In the genomic region with DNA sequence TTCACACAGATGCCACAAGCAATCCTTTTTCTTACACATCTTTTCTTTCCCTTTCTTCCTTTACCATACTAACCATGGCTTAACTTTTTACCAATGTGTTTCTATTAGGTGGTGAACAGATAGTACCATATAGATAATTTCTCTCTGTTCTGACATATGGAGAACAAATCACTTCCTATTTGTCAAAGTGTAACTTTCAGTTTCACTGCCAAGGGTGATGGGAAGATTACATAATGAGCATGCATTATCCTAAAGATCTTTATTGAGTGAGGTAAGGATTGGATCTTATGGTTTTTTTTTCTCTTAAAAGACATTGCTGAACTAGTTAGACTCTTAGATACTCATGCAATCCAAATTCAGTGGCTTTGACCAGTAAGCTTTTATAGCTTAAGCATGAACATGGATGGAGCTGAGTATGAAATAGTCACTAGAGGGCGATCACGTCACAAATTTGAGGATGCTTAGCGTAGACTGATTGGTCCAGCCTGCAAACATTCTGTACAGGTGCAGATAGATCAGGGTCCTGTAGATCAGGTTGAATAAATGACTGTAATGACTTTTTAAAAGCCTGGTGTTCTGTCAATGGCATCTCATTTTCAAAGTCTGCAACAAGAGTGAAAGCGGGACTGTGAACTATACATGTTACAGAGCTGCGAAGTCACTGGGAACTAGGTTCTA, we compare ENCODE assay signal across 10 mouse cellular contexts.
DNase-seq lines count a peak whose midpoint lies in the region; ATAC-seq and TF ChIP-seq lines count a peak whose summit lies in the region.
"Had no signal": no experiment of that assay in that cellular context is flagged by ENCODE, and none has a peak within 500 bp of the region (broad histone marks: within the 10 kb centered on the region; RNA-seq: fewer than 3 reads in every experiment).

No protein-coding gene starts in this region.

- no peak for TF ChIP-seq POLR2A in limb, embryonic 14.5 days (IDR thresholded peaks at IDR 0.05; ENCODE audit: borderline replicate concordance, extremely low read depth, insufficient read depth, insufficient read length)

- H3K27ac ChIP-seq in forebrain, embryonic 16.5 days (ENCODE audit: low read length): no peak overlapping the region
- H3K27ac ChIP-seq in intestine, embryonic 15.5 days: no peak overlapping the region
- H3K27ac ChIP-seq in limb, embryonic 14.5 days (replicated peaks; ENCODE audit: low read depth, low read length): no peak overlapping the region
- H3K27ac ChIP-seq in neural tube, embryonic 14.5 days (ENCODE audit: low read depth, low read length): no peak overlapping the region
- H3K27ac ChIP-seq: embryonic facial prominence, embryonic 12.5 days; macrophage had no signal

- H3K36me3 ChIP-seq in forebrain, embryonic 16.5 days (ENCODE audit: control insufficient read depth, insufficient read depth): no peaks in the 10 kb centered on the region
- H3K36me3 ChIP-seq in intestine, embryonic 15.5 days: no peaks in the 10 kb centered on the region
- H3K36me3 ChIP-seq in limb, embryonic 14.5 days (ENCODE audit: control insufficient read depth, insufficient read depth, low read length): no peaks in the 10 kb centered on the region
- H3K36me3 ChIP-seq in neural tube, embryonic 14.5 days (ENCODE audit: control insufficient read depth, insufficient read depth, low read length): no peaks in the 10 kb centered on the region
- H3K36me3 ChIP-seq: embryonic facial prominence, embryonic 12.5 days had no signal

- no peaks in the 10 kb centered on the region for H3K9me3 ChIP-seq in forebrain, embryonic 16.5 days (ENCODE audit: control insufficient read depth, low read length)
- H3K9me3 ChIP-seq in intestine, embryonic 15.5 days: no peaks in the 10 kb centered on the region
- H3K9me3 ChIP-seq in limb, embryonic 14.5 days (ENCODE audit: control insufficient read depth, low read length): no peaks in the 10 kb centered on the region
- no peaks in the 10 kb centered on the region for H3K9me3 ChIP-seq in neural tube, embryonic 14.5 days (ENCODE audit: control insufficient read depth, low read length)
- H3K9me3 ChIP-seq: embryonic facial prominence, embryonic 12.5 days had no signal

- no peaks in the 10 kb centered on the region for H3K27me3 ChIP-seq in forebrain, embryonic 16.5 days (replicated peaks; ENCODE audit: control insufficient read depth, insufficient read depth, low read length)
- H3K27me3 ChIP-seq in intestine, embryonic 15.5 days (replicated peaks): no peaks in the 10 kb centered on the region
- no peaks in the 10 kb centered on the region for H3K27me3 ChIP-seq in limb, embryonic 14.5 days (ENCODE audit: control insufficient read depth, insufficient read depth, low read length)
- no peaks in the 10 kb centered on the region for H3K27me3 ChIP-seq in neural tube, embryonic 14.5 days (ENCODE audit: control insufficient read depth, insufficient read depth, low read length)
- H3K27me3 ChIP-seq: embryonic facial prominence, embryonic 12.5 days had no signal

- no peak overlapping the region for H3K9ac ChIP-seq in forebrain, embryonic 16.5 days (replicated peaks; ENCODE audit: low read depth, low read length)
- H3K9ac ChIP-seq in intestine, embryonic 15.5 days: no peak overlapping the region
- no peak overlapping the region for H3K9ac ChIP-seq in limb, embryonic 14.5 days (ENCODE audit: low read depth, low read length, severe bottlenecking)
- no peak overlapping the region for H3K9ac ChIP-seq in neural tube, embryonic 14.5 days (replicated peaks; ENCODE audit: low read depth, low read length)
- H3K9ac ChIP-seq: embryonic facial prominence, embryonic 12.5 days had no signal

- no peak overlapping the region for H3K4me2 ChIP-seq in forebrain, embryonic 16.5 days (ENCODE audit: low read length)
- H3K4me2 ChIP-seq in intestine, embryonic 15.5 days (replicated peaks): no peak overlapping the region
- no peak overlapping the region for H3K4me2 ChIP-seq in limb, embryonic 14.5 days (replicated peaks; ENCODE audit: low read depth, low read length, severe bottlenecking)
- no peak overlapping the region for H3K4me2 ChIP-seq in neural tube, embryonic 14.5 days (ENCODE audit: low read depth, low read length)
- H3K4me2 ChIP-seq: embryonic facial prominence, embryonic 12.5 days had no signal

- H3K4me1 ChIP-seq in forebrain, embryonic 16.5 days (replicated peaks; ENCODE audit: control insufficient read depth, insufficient read depth, low read length): no peaks in the 10 kb centered on the region; the same call in 1 of the 2 replicates
- no peaks in the 10 kb centered on the region for H3K4me1 ChIP-seq in intestine, embryonic 15.5 days (replicated peaks)
- no peaks in the 10 kb centered on the region for H3K4me1 ChIP-seq in limb, embryonic 14.5 days (ENCODE audit: control insufficient read depth, insufficient read depth, low read length)
- H3K4me1 ChIP-seq in neural tube, embryonic 14.5 days (ENCODE audit: control insufficient read depth, insufficient read depth, low read length): no peaks in the 10 kb centered on the region
- H3K4me1 ChIP-seq: embryonic facial prominence, embryonic 12.5 days had no signal

- peak; percentile 98 for ATAC-seq in forebrain, embryonic 16.5 days
- peak; percentile 86; the same call in 1 of the 2 replicates for ATAC-seq in intestine, embryonic 15.5 days
- ATAC-seq in limb, embryonic 14.5 days (ENCODE audit: low FRiP score, low read depth): peak; percentile 89; the same call in 1 of the 2 replicates
- peak; percentile 93 for ATAC-seq in neural tube, embryonic 14.5 days (ENCODE audit: low read depth)

- DNase-seq in thymus, postnatal 0 days (ENCODE audit: low spot score): peak; percentile 68
- DNase-seq in thymus, postnatal 36 days: no peak
- DNase-seq in cerebellum, adult 11-12 months: peak; percentile 4
- peak; percentile 84 for DNase-seq in limb, embryonic 14.5 days (ENCODE audit: low spot score)
- no peak for DNase-seq in gastrocnemius, postnatal 4 days (ENCODE audit: low spot score in 2 of 2)

- H3K4me3 ChIP-seq in forebrain, embryonic 16.5 days (replicated peaks; ENCODE audit: low read length): no peak overlapping the region
- no peak overlapping the region for H3K4me3 ChIP-seq in intestine, embryonic 15.5 days (replicated peaks)
- no peak overlapping the region for H3K4me3 ChIP-seq in limb, embryonic 14.5 days (replicated peaks; ENCODE audit: low read length)
- no peak overlapping the region for H3K4me3 ChIP-seq in neural tube, embryonic 14.5 days (ENCODE audit: low read depth, low read length)
- H3K4me3 ChIP-seq: embryonic facial prominence, embryonic 12.5 days had no signal

- WGBS in forebrain, embryonic 16.5 days: 35% methylated on average over 5 of the region's 5 CpGs
- 37% methylated on average over 5 of the region's 5 CpGs for WGBS in intestine, embryonic 15.5 days
- 32% methylated on average over 5 of the region's 5 CpGs for WGBS in limb, embryonic 14.5 days
- 36% methylated on average over 5 of the region's 5 CpGs for WGBS in neural tube, embryonic 14.5 days

Comparison
In these comparisons a context has a peak if more than half of its experiments do, and no peak if none do; other contexts are left out.
1. DNase-seq: peak in thymus, postnatal 0 days (single experiment), cerebellum, adult 11-12 months (single experiment) and limb, embryonic 14.5 days (single experiment); none in thymus, postnatal 36 days (0 of 2) and gastrocnemius, postnatal 4 days (0 of 2).
2. Peak in every context shown above with its lines, with median percentiles within 50 percentile points of each other: ATAC-seq.